ENCODE assay signal across 9 mouse cellular contexts in genomic region chr3:55243056-55243471, GRCm38 (mm10). TPM values are rescaled to one million over a fixed set of nuclear protein-coding genes. Genes with fewer than 3 reads are reported as not detected.
DNase-seq lines count a peak whose midpoint lies in the region; ATAC-seq and TF ChIP-seq lines count a peak whose summit lies in the region.
"Had no signal": no experiment of that assay in that cellular context is flagged by ENCODE, and none has a peak within 500 bp of the region (broad histone marks: within the 10 kb centered on the region; RNA-seq: fewer than 3 reads in every experiment).

No protein-coding gene starts in this region.

- H3K9me3 ChIP-seq in heart, embryonic 13.5 days, result no peaks in the 10 kb centered on the region
- H3K9me3 ChIP-seq in liver, embryonic 15.5 days (replicated peaks), result no peaks in the 10 kb centered on the region

- H3K4me3 ChIP-seq in heart, embryonic 13.5 days, result peak overlapping the region; percentile 60
- H3K4me3 ChIP-seq in bone marrow macrophage, adult 2 months (ENCODE audit: insufficient read depth, low read length), result peak overlapping the region; percentile 43
- H3K4me3 ChIP-seq in liver, embryonic 15.5 days (replicated peaks), result peak overlapping the region; percentile 10; the same call in 1 of the 2 replicates

- H3K36me3 ChIP-seq in heart, embryonic 13.5 days, result no peaks in the 10 kb centered on the region
- H3K36me3 ChIP-seq in liver, embryonic 15.5 days (replicated peaks), result no peaks in the 10 kb centered on the region
- H3K36me3 ChIP-seq: G1E had no signal

- DNase-seq in heart, adult 18-20 months, result no peak
- peak; percentile 62 to 69 for DNase-seq in frontal cortex, postnatal 36 days (ENCODE audit: low spot score in 2 of 2)
- DNase-seq in gastrocnemius, postnatal 4 days (ENCODE audit: low spot score in 2 of 2), result no peak
- no peak for DNase-seq in adrenal gland, adult 8-10 months
- no peak for DNase-seq in urinary bladder, adult 18-20 months (ENCODE audit: low spot score in 2 of 2)

- H3K27me3 ChIP-seq in heart, embryonic 13.5 days (replicated peaks), result peaks cover 37% of the 10 kb centered on the region
- peaks cover 28% of the 10 kb centered on the region for H3K27me3 ChIP-seq in liver, embryonic 15.5 days

- H3K9ac ChIP-seq in heart, embryonic 13.5 days, result peak overlapping the region; percentile 77
- H3K9ac ChIP-seq in liver, embryonic 15.5 days, result no peak overlapping the region

- peak overlapping the region; percentile 86 for H3K4me2 ChIP-seq in heart, embryonic 13.5 days
- H3K4me2 ChIP-seq in liver, embryonic 15.5 days, result peak overlapping the region; percentile 27; the same call in 1 of the 2 replicates

- no peak for TF ChIP-seq CTCF in bone marrow macrophage, adult 2 months (IDR thresholded peaks at IDR 0.05; ENCODE audit: low read depth, low read length)

- TF ChIP-seq POLR2A in bone marrow macrophage, adult 2 months (IDR thresholded peaks at IDR 0.05; ENCODE audit: borderline replicate concordance, low read depth, low read length), result no peak

- 6% methylated on average over 8 of the region's 8 CpGs for WGBS in heart, embryonic 13.5 days
- 5% methylated on average over 8 of the region's 8 CpGs for WGBS in liver, embryonic 15.5 days (ENCODE audit: insufficient replicate concordance)

- no peak for ATAC-seq in heart, embryonic 13.5 days (ENCODE audit: extremely low read depth, insufficient number of reproducible peaks, low FRiP score, low TSS enrichment)
- no peak for ATAC-seq in liver, embryonic 15.5 days (ENCODE audit: insufficient read depth)

- H3K4me1 ChIP-seq in heart, embryonic 13.5 days, result peaks cover 17% of the 10 kb centered on the region
- H3K4me1 ChIP-seq in bone marrow macrophage, adult 2 months (ENCODE audit: control insufficient read depth, insufficient read depth, low read length), result peaks cover 7% of the 10 kb centered on the region
- no peaks in the 10 kb centered on the region for H3K4me1 ChIP-seq in liver, embryonic 15.5 days (replicated peaks)

- H3K27ac ChIP-seq in heart, embryonic 13.5 days (replicated peaks), result no peak overlapping the region
- H3K27ac ChIP-seq in bone marrow macrophage, adult 2 months (ENCODE audit: insufficient read depth, low read depth, low read length), result no peak overlapping the region
- no peak overlapping the region for H3K27ac ChIP-seq in liver, embryonic 15.5 days (replicated peaks)

RNA-seq across cellular contexts. Expression of gene Dclk1, which starts 0.9 kb away (rescaled TPM):
- 7.6 and 8.2 TPM in 2 replicates for polyA plus RNA-seq in heart, embryonic 13.5 days (2015; fragmentation: Nextera tagmentation; extraction: Ambion mirVana)
- 1 to 10 TPM; 4.3 to 5.8 TPM for total RNA-seq in heart, adult 18-20 months (2021)
- 1.0 and 1.3 TPM in 2 replicates for polyA plus RNA-seq in bone marrow macrophage, adult 2 months (2012; ENCODE audit: insufficient read depth, insufficient read length, missing spikeins)
- 1.6 and 1.9 TPM in 2 replicates for polyA plus RNA-seq in liver, embryonic 15.5 days (2015; fragmentation: Nextera tagmentation; extraction: Ambion mirVana)
- total RNA-seq in gastrocnemius, postnatal 4 days (2021), result 10 to 100 TPM; 78.9 to 96.4 TPM
- total RNA-seq in adrenal gland, adult 8-10 months (2022), result 1 to 10 TPM; 1.7 to 3.7 (median 2.4) TPM
- polyA plus RNA-seq: G1E had no signal

Comparison
In these comparisons a context has a peak if more than half of its experiments do, and no peak if none do; other contexts are left out.
1. H3K4me3 ChIP-seq: peak in every context shown above with its lines; median percentile 60 in heart, embryonic 13.5 days; 43 in bone marrow macrophage, adult 2 months; 10 in liver, embryonic 15.5 days.
2. DNase-seq: peak in frontal cortex, postnatal 36 days (2 of 2); none in heart, adult 18-20 months (0 of 2), gastrocnemius, postnatal 4 days (0 of 2), adrenal gland, adult 8-10 months (single experiment) and urinary bladder, adult 18-20 months (0 of 2).
3. RNA of gene Dclk1, which starts 0.9 kb away (total RNA-seq): 78.9 to 96.4 TPM in gastrocnemius, postnatal 4 days; 4.3 to 5.8 TPM in heart, adult 18-20 months and 1.7 to 3.7 TPM in adrenal gland, adult 8-10 months; every median in the first group is over 10 times any median in the second.